Mouse (Mus musculus): ENCODE results near the gene Tdrd3. TPM values are rescaled to one million over a fixed set of nuclear protein-coding genes. Genes with fewer than 3 reads are reported as not detected.

Tdrd3 gene
- total RNA-seq, 2 experiments from 2014 or later: 24.5 to 26.7 TPM

DNA sequence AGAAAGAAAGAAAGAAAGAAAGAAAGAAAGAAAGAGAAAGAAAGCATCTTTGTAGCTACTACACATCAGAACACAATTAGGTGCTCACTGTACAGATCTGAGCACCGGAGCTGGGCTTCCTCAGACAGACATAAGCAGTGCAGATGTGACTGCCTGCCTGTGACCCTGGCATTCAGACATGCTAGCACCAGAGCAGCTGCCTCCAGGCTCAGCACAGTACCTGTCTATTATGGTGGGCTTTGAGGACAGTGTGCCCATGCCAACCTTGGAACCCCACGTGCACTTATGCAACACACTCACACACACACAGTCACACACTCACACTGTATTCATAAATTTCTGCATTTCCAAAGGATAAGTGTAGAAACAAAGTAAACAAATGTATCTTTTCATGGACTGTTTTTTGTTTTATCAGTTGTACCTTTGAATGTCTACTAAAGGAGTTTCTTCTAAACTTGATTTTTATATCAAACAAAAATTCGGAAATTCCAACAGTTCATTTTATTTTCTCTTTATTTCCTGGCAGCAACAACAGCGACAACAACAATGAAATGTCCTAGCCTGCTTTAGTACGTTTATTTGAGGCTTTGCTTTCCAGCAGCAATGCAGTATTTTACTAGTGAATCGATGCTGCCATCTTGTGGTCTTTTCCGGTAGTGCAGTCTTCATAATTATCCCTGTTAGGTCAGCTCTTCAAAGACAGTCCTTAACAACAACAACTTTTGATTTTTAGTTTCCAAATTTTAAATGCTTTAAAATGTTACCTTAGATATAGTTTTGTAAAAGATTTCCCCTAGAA, 35.4 kb downstream of the Tdrd3 start:
- peak; percentile 49 to 89 for DNase-seq

- no peak for DNase-seq
Observed at GRCm38 (mm10) chr14:87455630-87456175, 39.3 kb downstream of the Tdrd3 start.

DNA sequence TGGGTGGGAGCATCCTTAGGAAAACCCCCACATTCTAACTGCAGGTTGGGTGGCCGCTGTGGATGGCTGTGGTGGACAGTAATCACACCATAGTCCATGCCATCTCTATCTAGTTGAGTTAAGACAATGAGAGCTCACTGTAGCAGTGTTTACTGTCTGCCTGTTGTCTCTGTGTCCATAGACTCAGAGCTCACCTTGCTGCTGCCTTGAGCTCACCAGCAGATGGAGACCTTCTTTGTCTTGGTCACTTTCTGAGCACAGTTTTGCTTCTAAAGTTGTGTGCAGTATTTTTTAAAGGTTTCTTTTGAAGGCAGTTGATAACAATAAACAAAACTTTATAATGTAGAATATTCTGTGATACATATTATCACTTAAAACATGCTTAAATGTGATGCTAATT, 43.3 kb downstream of the Tdrd3 start:
- no peak for DNase-seq

DNA sequence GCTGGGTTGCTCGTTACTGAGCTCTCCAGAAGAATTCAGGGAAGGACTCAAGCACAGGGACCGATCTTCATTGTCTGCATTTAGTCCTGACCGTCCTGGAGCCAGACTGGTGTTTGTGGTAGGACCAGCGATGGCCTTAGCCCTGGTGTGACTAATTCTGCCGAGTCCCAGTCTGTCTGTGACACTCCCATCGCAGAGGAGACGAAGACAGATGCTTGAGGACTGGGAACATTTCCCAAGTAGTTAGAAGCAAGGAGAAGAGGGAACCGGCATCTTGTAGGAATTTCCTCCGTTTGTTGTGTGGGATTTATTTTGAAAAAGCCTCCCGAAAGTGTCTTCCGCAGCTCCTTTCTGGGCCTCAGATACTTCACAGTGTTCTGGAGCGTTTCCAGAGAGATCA, 45.1 kb downstream of the Tdrd3 start:
- DNase-seq: peak in 1 of 2 experiments; percentile 9

- peak; percentile 37 to 89 for DNase-seq
Observed at GRCm38 (mm10) chr14:87463963-87464654, 47.7 kb downstream of the Tdrd3 start.

DNA sequence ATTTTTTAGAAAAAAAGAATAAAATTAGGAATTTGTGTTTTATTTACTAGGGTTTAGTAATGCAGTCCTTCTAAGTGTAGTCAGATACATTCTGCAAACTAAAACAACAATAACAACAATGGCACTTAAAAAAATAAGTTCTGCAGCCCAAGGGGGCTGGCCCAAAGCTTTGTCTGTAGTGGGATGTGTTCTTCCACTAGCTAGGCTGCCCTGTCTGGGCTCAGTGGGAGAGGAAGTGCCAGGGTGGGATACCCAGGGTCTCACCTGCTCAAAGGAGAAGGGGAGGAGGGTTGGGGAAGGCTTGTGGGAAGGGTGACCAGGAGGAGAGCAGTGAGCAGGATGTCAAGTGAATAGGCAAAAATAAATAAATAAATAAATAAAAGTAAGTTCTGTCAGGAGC, 48.2 kb downstream of the Tdrd3 start:
- no peak for DNase-seq

- no peak for DNase-seq
Observed at GRCm38 (mm10) chr14:87467586-87467985, 51.1 kb downstream of the Tdrd3 start.

DNA sequence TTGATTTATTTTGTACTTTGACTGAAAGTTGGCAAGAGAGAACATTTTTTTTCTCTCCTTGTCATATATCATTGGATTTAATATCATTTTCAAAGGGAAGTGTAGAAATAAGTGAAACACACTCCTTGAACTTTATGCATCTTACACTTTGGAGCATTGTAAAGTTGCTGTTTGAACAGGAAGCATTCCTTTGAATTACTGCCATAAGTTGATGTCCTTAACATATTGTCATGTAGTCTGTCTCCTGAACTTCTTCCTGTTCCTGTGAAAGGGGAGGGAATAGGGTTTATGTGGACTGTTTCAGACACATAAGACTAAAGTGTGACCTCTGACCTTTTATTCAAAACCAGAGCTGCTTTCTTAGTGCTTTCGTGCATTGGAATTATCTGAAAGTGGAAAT, 55.1 kb downstream of the Tdrd3 start:
- DNase-seq: no peak

DNA sequence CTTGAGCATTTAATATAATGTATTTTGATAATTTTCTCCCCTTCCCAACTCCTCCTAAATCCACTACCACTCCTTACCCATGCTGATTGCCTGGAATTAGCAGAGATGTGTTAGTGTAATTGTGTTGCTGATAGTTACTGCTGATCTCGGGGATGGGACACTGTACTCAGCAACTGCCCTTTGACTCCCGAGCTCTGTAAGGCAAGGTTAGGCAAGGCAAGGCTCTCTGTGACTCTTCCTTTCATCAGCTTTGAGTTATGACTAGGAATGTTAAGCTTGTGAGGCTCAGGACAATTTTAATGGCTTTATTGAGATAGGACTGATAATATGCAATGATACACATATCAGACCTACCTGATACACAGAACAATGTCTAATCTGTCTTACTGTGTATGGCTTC, 56.3 kb downstream of the Tdrd3 start:
- no peak for DNase-seq

DNA sequence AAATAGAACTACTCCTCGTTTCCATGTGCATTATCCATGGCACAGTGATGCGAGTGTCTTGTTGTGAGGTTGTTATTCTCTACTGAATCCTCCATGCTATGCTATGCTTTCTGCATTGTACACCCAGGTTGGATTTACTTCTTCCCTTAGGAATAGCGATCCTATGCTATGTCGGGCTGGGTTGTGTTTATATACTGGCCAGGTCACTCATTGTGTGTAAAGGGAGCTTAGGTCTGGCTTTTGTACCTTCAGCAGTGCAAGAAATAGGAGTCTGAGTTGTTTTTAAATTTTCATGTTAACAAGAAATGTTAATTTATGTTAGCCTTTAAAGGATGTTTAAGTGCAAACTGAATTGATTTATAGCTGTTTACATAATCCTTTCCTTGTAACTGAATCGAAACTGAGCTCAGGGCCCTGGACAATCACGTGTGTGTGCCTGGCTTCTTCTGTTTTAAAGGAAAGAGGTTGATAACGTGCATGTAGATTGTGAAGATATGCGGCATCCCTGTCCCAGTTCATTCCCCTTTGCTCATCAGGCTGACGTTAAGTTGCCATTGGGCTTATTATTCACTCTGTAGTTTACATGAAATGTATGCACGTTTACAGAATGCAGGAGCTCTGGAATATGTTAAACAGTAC, 59.4 kb downstream of the Tdrd3 start:
- DNase-seq: no peak

- peak; percentile 16 to 37 for DNase-seq
Observed at GRCm38 (mm10) chr14:87478339-87478951, 62.0 kb downstream of the Tdrd3 start.

DNA sequence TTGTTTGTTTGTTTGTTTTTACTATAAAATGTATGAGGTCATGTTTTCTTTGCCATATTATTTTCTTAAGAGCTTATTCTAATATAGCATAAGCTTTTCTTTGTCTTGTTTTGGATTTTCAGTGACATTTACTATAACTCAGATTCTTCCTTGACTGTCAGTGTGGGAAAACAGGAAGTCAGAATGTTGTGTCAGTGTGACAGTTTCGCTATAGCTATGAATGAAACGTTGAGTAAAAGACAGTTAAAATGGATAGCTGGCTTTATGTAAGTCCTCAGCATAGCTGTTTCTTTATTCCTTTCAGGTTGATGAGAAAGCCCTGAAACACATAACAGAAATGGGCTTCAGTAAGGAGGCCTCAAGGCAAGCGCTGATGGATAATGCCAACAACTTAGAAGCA, 69.4 kb downstream of the Tdrd3 start:
- no peak for DNase-seq

DNA sequence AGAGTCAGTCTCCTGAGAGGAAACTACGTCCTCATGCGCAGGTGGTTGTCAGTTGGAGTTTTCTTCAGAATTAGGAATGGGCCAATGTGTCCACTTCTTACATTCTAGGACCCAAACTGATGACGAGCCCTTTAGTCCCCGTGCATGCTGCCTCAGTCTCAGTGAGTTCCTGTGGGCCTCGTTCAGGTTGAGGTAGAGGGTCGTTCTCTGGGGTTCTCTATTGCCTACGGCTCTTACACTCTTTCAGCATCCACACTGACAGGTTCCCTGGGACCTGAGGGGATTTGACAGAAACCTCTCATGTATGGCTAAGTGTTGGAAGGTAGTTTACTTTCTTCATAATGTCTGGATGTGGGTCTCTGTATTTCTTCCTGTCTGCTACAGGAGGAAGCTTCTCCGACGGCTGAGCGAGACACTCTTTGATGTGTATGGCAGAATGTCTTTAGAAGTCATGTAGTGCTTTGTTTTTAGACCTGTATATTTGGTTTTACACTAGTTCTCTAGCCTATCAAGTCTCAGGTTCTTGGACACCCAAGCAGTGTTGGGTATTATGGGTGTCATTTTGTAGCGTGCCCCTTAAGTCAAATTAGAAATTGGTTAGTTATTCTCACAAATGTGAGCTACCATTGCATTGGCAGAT, 81.6 kb downstream of the Tdrd3 start:
- DNase-seq: no peak

DNA sequence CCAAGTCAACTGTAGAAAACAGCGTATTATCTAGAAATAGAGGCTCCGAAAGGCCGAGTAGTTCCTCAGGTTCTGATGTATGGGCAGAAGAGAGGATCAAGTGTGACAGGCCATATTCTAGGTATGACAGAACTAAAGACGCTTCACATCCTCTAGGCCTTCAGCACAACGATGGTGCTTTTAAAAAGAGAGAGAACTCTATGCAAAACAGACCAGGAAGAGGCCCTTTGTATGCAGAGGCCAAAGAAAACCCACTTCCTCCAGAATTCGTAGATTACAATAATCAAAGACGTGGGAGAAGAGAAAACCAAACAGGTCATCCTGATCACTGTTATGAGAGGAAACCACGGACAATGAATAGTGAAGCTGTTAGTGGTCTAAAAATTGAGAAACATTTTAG, 89.5 kb downstream of the Tdrd3 start:
- DNase-seq: no peak

- DNase-seq: no peak
Observed at GRCm38 (mm10) chr14:87515281-87515680, 98.8 kb downstream of the Tdrd3 start.

GRCm38 (mm10) chr14:87517381-87517780, 100.9 kb downstream of the Tdrd3 start:
- no peak for DNase-seq

DNA sequence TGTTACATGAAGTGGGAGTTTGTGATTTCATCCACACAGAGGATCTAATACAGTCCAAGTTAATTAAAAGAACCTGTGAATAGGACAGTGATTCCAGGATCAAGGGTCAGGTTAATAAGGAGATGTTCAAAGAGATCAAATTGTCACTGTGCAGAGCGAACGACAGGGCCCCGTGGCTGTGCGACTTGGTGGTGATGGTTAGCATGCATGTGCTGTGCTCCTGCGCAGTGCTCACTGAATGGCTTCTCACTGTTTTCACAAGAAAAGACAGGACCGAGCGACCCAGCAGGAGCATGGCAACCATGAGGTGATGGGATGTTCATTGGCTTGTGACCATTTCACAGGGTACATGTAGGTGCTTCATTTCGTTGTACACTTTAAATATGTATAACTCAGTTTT, 115.4 kb downstream of the Tdrd3 start:
- DNase-seq: no peak

DNA sequence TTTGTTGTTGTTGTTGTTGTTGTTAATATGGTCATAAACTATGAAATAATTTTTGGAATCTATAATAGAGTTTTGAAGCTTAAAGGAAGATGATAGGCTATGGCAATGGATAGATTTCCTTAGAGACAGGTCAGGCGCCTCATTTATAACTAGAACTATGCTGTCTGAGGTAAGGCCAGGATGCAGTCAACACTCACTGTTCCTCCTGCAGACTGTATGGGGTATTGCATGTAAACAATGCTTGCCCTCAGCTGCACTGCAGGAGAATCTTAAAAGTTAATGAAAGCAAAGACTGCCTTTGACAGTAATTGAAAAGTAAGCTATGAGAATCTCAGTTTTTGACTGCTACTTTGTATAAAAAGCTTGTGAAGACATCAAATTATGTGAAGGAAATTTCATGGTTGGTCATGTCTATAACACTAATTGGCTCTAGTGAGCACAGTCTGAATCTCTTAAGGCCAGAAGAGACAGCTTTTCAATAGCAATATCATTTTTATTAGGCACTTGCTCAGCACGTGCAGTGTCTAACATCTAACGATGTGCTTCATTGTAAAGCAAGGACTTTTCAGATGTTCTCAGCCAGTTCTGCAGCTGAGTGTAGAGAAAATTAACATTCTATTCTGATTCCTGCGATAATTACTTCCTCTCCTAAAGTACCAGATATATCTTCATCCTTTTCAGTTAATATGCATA, 120.8 kb downstream of the Tdrd3 start:
- no peak for DNase-seq

DNA sequence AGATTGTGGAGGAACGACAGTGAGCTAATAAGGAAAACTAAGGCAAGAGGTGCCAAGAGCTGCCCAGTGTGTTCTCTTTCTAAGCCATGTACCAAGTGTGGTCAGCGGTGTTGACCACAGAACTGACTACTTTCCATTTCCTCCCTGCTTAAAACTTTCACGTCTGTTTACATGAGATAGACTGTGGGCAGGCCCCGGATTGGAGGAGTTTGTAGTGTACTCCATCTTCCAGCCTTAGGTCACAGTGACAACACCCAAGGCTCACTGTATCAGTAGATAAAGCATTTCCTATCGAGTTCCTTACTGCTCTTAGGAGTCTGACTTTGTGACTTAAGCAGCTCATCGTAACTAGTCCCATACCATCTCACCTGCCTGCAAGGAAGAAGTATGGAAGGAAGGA, 133.5 kb downstream of the Tdrd3 start:
- DNase-seq: no peak

GRCm38 (mm10) chr14:87552211-87552610, 135.8 kb downstream of the Tdrd3 start:
- DNase-seq: no peak

DNA sequence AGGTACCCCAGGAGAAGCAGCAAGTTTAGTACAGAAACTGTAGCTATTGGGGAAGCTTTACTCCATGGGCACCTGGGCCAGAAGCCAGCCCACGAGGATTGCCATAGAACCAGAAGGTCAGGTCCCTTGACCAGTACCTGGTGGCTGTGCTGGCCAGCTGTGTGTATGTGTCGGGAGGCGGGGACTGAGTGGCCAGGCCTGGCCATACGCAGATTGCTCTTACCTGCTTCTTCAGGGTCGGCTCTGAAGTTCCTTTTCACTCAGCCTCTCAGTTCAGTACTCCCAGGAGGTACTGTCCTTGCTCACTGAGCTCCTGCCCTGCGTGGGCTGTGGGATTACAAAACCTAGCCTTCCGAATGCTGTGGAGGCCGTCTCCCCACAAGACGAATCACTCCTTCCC, 147.4 kb downstream of the Tdrd3 start:
- no peak for DNase-seq
